Mouse (Mus musculus): Measurements from ENCODE around the gene Anxa6.

GRCm38 (mm10) chr11:54981630-54982029 is 51.6 kb downstream of the Anxa6 start:
- TF ChIP-seq POLR2A (IDR thresholded peaks at IDR 0.05; ENCODE audit: extremely low read depth, insufficient read depth, low read length) (no peak), CTCF (IDR thresholded peaks at IDR 0.05; ENCODE audit: extremely low read depth, insufficient read depth, low read length) (no peak)
